Mouse (Mus musculus): ENCODE results near the gene Bcor. TPM values are rescaled to one million over a fixed set of nuclear protein-coding genes. Genes with fewer than 3 reads are reported as not detected.

Gene Bcor
- polyA plus RNA-seq, 1 experiment from 2014 or later: 20.3 TPM

- WGBS: 62% methylated on average over 13 of the region's 13 CpGs
- no peak overlapping the region for H3K27ac ChIP-seq (ENCODE audit: low read depth)
Observed at GRCm38 (mm10) chrX:12046676-12047075, 113.5 kb downstream of the Bcor start.

GRCm38 (mm10) chrX:12043352-12043751 lies 116.8 kb downstream of the Bcor start:
- DNase-seq (ENCODE audit: low spot score) (no peak), ATAC-seq (replicated peaks; ENCODE audit: low FRiP score, low TSS enrichment, low read depth) (no peak)
- 70% methylated on average over 14 of the region's 14 CpGs for WGBS
- H3K36me3 ChIP-seq (ENCODE audit: control insufficient read depth, insufficient read depth, low read length): peaks cover 45% of the 10 kb centered on the region
- H3K27ac ChIP-seq (ENCODE audit: low read depth): no peak overlapping the region
- H3K4me1 ChIP-seq (replicated peaks; ENCODE audit: control insufficient read depth, insufficient read depth, low read length): no peaks in the 10 kb centered on the region
- no peaks in the 10 kb centered on the region for H3K9me3 ChIP-seq (ENCODE audit: control insufficient read depth, low read length)
- H3K27me3 ChIP-seq (replicated peaks; ENCODE audit: control insufficient read depth, insufficient read depth, low read length): no peaks in the 10 kb centered on the region
- no peak overlapping the region for H3K4me3 ChIP-seq (ENCODE audit: low read depth, low read length)
- no peak overlapping the region for H3K9ac ChIP-seq (ENCODE audit: low read length)
- H3K4me2 ChIP-seq (ENCODE audit: low read length): no peak overlapping the region

More at GRCm38 (mm10) chrX:12046676-12047075, 113.5 kb downstream of the Bcor start:
- Histone ChIP-seq H3K27me3 (replicated peaks; ENCODE audit: control insufficient read depth, insufficient read depth, low read length) (no peaks in the 10 kb centered on the region), H3K9me3 (ENCODE audit: control insufficient read depth, low read length) (no peaks in the 10 kb centered on the region), H3K4me2 (ENCODE audit: low read length) (no peak overlapping the region), H3K36me3 (ENCODE audit: control insufficient read depth, insufficient read depth, low read length) (peaks cover 16% of the 10 kb centered on the region), H3K4me3 (ENCODE audit: low read depth, low read length) (no peak overlapping the region), H3K9ac (ENCODE audit: low read length) (no peak overlapping the region), H3K4me1 (replicated peaks; ENCODE audit: control insufficient read depth, insufficient read depth, low read length) (no peaks in the 10 kb centered on the region)
- no peak for ATAC-seq (replicated peaks; ENCODE audit: low FRiP score, low TSS enrichment, low read depth)
- DNase-seq (ENCODE audit: low spot score): no peak

- ATAC-seq (replicated peaks; ENCODE audit: low FRiP score, low TSS enrichment, low read depth): no peak
- Histone ChIP-seq H3K9ac (ENCODE audit: low read length) (no peak overlapping the region), H3K27ac (ENCODE audit: low read depth) (no peak overlapping the region), H3K27me3 (replicated peaks; ENCODE audit: control insufficient read depth, insufficient read depth, low read length) (no peaks in the 10 kb centered on the region), H3K36me3 (ENCODE audit: control insufficient read depth, insufficient read depth, low read length) (peaks cover 51% of the 10 kb centered on the region), H3K9me3 (ENCODE audit: control insufficient read depth, low read length) (no peaks in the 10 kb centered on the region), H3K4me3 (ENCODE audit: low read depth, low read length) (no peak overlapping the region), H3K4me2 (ENCODE audit: low read length) (no peak overlapping the region), H3K4me1 (replicated peaks; ENCODE audit: control insufficient read depth, insufficient read depth, low read length) (no peaks in the 10 kb centered on the region)
- WGBS: 91% methylated on average over 5 of the region's 5 CpGs
- no peak for DNase-seq (ENCODE audit: low spot score)
Observed at GRCm38 (mm10) chrX:12041453-12041852, 118.7 kb downstream of the Bcor start.

- Histone ChIP-seq H3K27ac (ENCODE audit: low read depth) (no peak overlapping the region), H3K9ac (ENCODE audit: low read length) (no peak overlapping the region), H3K4me2 (ENCODE audit: low read length) (no peak overlapping the region), H3K9me3 (ENCODE audit: control insufficient read depth, low read length) (no peaks in the 10 kb centered on the region), H3K36me3 (ENCODE audit: control insufficient read depth, insufficient read depth, low read length) (no peaks in the 10 kb centered on the region), H3K4me3 (ENCODE audit: low read depth, low read length) (no peak overlapping the region), H3K4me1 (replicated peaks; ENCODE audit: control insufficient read depth, insufficient read depth, low read length) (no peaks in the 10 kb centered on the region), H3K27me3 (replicated peaks; ENCODE audit: control insufficient read depth, insufficient read depth, low read length) (0 out of 2 replicates have a peak, but pooled peaks cover 3% of the 10 kb centered on the region)
- ATAC-seq (replicated peaks; ENCODE audit: low FRiP score, low TSS enrichment, low read depth) (no peak), DNase-seq (ENCODE audit: low spot score) (no peak)
- 50% methylated on average over 15 of the region's 15 CpGs for WGBS
Observed at GRCm38 (mm10) chrX:12014726-12015464, 145.3 kb downstream of the Bcor start.

- ATAC-seq (replicated peaks; ENCODE audit: low FRiP score, low TSS enrichment, low read depth) (no peak), DNase-seq (ENCODE audit: low spot score) (no peak)
- Histone ChIP-seq H3K36me3 (ENCODE audit: control insufficient read depth, insufficient read depth, low read length) (no peaks in the 10 kb centered on the region), H3K27ac (ENCODE audit: low read depth) (no peak overlapping the region), H3K4me1 (replicated peaks; ENCODE audit: control insufficient read depth, insufficient read depth, low read length) (no peaks in the 10 kb centered on the region), H3K4me3 (ENCODE audit: low read depth, low read length) (no peak overlapping the region), H3K27me3 (replicated peaks; ENCODE audit: control insufficient read depth, insufficient read depth, low read length) (peaks cover 20% of the 10 kb centered on the region; the same call in 1 of the 2 replicates), H3K9ac (ENCODE audit: low read length) (no peak overlapping the region), H3K4me2 (ENCODE audit: low read length) (no peak overlapping the region), H3K9me3 (ENCODE audit: control insufficient read depth, low read length) (no peaks in the 10 kb centered on the region)
- 75% methylated on average over 1 of the region's 1 CpGs for WGBS
Observed at GRCm38 (mm10) chrX:12010660-12011059, 149.5 kb downstream of the Bcor start.

- Histone ChIP-seq H3K36me3 (ENCODE audit: control insufficient read depth, insufficient read depth, low read length) (no peaks in the 10 kb centered on the region), H3K9me3 (ENCODE audit: control insufficient read depth, low read length) (no peaks in the 10 kb centered on the region), H3K4me2 (ENCODE audit: low read length) (no peak overlapping the region), H3K27ac (ENCODE audit: low read depth) (no peak overlapping the region), H3K9ac (ENCODE audit: low read length) (no peak overlapping the region), H3K27me3 (replicated peaks; ENCODE audit: control insufficient read depth, insufficient read depth, low read length) (peaks cover 29% of the 10 kb centered on the region; the same call in 1 of the 2 replicates), H3K4me3 (ENCODE audit: low read depth, low read length) (no peak overlapping the region), H3K4me1 (replicated peaks; ENCODE audit: control insufficient read depth, insufficient read depth, low read length) (peaks cover 13% of the 10 kb centered on the region)
- WGBS: 42% methylated on average over 3 of the region's 3 CpGs
- ATAC-seq (replicated peaks; ENCODE audit: low FRiP score, low TSS enrichment, low read depth): no peak
- DNase-seq (ENCODE audit: low spot score): no peak
Observed at GRCm38 (mm10) chrX:12009046-12009445, 151.1 kb downstream of the Bcor start.

- DNase-seq (ENCODE audit: low spot score) (no peak), ATAC-seq (replicated peaks; ENCODE audit: low FRiP score, low TSS enrichment, low read depth) (no peak)
- H3K4me3 ChIP-seq (ENCODE audit: low read depth, low read length): no peak overlapping the region
- peaks cover 17% of the 10 kb centered on the region for H3K4me1 ChIP-seq (replicated peaks; ENCODE audit: control insufficient read depth, insufficient read depth, low read length)
- no peaks in the 10 kb centered on the region for H3K36me3 ChIP-seq (ENCODE audit: control insufficient read depth, insufficient read depth, low read length)
- H3K9me3 ChIP-seq (ENCODE audit: control insufficient read depth, low read length): no peaks in the 10 kb centered on the region
- WGBS: 29% methylated on average over 11 of the region's 11 CpGs
- no peak overlapping the region for H3K9ac ChIP-seq (ENCODE audit: low read length)
- peaks cover 34% of the 10 kb centered on the region; the same call in 1 of the 2 replicates for H3K27me3 ChIP-seq (replicated peaks; ENCODE audit: control insufficient read depth, insufficient read depth, low read length)
- H3K4me2 ChIP-seq (ENCODE audit: low read length): peak overlapping the region; percentile 62
- no peak overlapping the region for H3K27ac ChIP-seq (ENCODE audit: low read depth)
Observed at GRCm38 (mm10) chrX:12007832-12008540, 152.2 kb downstream of the Bcor start.

GRCm38 (mm10) chrX:12006882-12007753 lies 153.0 kb downstream of the Bcor start:
- Histone ChIP-seq H3K4me3 (ENCODE audit: low read depth, low read length) (peak overlapping the region; percentile 34), H3K27ac (ENCODE audit: low read depth) (peak overlapping the region; percentile 92), H3K36me3 (ENCODE audit: control insufficient read depth, insufficient read depth, low read length) (no peaks in the 10 kb centered on the region), H3K9me3 (ENCODE audit: control insufficient read depth, low read length) (no peaks in the 10 kb centered on the region), H3K27me3 (replicated peaks; ENCODE audit: control insufficient read depth, insufficient read depth, low read length) (peaks cover 31% of the 10 kb centered on the region), H3K4me2 (ENCODE audit: low read length) (peak overlapping the region; percentile 62), H3K9ac (ENCODE audit: low read length) (peak overlapping the region; percentile 51), H3K4me1 (replicated peaks; ENCODE audit: control insufficient read depth, insufficient read depth, low read length) (peaks cover 20% of the 10 kb centered on the region)
- ATAC-seq (replicated peaks; ENCODE audit: low FRiP score, low TSS enrichment, low read depth) (peak; percentile 65), DNase-seq (ENCODE audit: low spot score) (peak; percentile 81)
- WGBS: 7% methylated on average over 32 of the region's 75 CpGs
